Mouse (Mus musculus): Measurements from ENCODE around the gene Cog4.
"Not testable (repeated sequence)": the region's sequence is repeated elsewhere in the genome, so short reads cannot be mapped to it uniquely, and the experiment has no call there.

Cog4 gene

DNA sequence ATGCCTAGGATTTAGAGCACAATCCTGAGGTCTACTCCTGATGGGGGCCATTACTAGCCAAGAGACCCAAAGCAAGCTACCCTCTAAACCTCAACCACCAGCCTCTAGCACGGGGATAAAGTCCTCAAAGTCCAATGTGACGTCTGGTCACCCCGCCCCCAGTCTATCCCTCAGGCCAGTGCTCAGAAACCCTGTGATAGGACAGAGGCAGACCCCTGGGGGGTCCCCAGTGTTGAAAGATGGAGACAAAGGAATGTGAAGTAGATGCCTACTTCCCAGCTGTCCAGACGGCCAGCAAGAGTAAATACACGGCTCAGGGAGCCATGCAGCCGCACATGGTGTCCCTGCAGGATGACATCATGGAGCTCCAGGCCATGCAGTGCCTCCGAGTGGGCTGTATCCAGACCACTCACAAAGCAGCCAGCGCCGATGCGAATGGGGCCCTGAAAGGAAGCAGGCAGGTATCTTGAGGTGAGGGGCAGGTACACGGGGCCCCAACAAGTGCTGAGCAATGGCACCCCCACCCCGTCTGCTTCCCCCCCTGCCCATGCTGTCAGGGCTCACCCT, 43.6 kb downstream of the Cog4 start:
- DNase-seq (ENCODE audit: low spot score in 2 of 2) = no peak

DNA sequence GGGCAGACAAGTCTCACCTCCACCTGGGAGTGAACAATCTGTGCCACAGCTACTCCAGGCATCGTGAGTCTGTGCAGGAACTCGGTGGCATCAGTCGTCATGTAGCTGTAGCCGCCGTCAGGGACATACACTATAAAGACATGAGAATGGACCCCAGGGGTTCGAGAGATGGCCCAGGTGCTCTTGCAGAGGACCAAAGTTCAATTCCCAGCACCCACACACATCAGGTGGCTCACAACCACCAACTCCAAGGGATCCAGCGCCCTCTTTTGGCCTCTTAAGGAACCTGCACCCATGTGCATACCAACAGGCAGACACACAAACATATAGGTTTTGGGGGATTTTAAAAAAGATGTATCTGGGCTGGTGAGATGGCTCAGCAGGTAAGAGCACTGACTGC, 45.6 kb downstream of the Cog4 start:
- no peak for DNase-seq (ENCODE audit: low spot score in 2 of 2)

DNA sequence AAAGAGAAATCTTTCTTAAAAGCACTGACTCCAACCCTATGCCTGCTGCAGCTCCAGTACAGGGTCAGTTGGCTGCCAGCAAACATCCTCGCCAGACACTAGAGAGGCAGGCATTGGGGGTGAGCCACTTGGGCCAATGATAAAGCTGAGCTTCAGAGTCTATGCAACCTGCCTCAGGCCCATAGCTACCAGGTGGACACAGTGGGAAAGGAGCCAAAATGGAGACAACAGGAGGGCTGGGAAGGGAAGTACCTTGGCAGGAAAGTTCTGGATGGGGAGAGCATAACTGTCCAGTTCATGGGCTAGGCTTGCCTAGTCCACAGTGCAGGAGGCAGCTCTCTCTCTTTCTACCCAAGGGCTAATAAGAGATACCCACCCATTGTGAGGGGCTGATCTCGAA, 46.5 kb downstream of the Cog4 start:
- DNase-seq (ENCODE audit: low spot score in 2 of 2) = no peak

DNA sequence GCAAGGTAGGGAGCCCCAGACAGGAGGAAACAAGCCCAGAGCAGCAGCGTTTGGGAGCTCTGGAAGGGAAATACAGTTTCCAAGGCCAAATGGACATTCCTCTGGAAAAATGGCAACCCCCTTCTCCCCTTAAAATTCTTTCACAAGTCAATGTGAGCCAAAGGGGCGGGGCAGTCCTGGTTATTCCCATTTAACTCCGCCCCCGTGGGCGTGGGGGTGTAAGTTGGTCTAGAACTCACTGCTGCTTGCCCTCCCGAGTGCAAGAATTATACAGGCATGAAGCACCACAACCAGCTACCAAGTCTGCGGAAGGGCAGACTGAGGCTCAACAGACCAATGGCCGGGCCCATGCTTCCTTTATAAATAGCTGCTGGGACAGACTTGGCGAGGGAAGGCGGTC, 48.5 kb downstream of the Cog4 start:
- DNase-seq (ENCODE audit: low spot score in 2 of 2) = no peak

DNA sequence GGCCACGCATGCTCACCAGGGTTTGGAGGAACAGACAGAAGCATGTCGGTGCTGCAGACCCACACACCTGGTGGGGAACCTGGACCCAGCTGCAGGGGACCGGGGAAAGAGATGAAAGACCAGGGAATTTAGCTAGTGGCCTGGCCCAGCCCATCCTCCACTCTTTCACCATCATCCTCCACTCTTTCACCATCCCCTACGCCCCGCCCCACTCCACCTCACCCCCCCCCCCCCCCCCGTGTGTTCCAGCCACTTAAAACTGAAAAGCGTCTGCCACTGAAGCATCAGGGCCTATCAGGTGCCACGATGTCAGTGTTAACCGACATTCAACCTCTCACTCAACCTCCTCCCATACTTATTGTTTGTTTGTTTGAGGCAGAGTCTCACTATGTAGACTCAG, 48.9 kb downstream of the Cog4 start:
- no peak for DNase-seq (ENCODE audit: low spot score in 2 of 2)

DNA sequence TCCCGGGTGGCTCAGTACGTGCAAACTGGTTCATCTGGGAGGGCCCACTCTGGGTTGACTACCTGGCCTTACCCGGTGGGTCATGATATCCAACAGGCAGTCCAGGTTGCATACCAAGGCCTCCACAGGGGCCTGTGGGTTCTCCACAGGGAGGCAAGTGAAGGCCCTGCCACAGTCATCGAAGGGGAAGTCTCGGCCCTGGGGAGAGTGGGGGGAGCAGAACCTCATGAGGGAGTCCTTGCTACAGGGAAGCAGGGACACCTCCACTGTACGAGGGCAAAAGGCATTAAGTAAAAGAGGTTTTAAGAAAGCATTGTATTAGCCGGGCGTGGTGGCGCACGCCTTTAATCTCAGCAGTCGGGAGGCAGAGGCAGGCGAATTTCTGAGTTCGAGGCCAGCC, 49.4 kb downstream of the Cog4 start:
- DNase-seq (ENCODE audit: low spot score in 2 of 2) = no peak

DNA sequence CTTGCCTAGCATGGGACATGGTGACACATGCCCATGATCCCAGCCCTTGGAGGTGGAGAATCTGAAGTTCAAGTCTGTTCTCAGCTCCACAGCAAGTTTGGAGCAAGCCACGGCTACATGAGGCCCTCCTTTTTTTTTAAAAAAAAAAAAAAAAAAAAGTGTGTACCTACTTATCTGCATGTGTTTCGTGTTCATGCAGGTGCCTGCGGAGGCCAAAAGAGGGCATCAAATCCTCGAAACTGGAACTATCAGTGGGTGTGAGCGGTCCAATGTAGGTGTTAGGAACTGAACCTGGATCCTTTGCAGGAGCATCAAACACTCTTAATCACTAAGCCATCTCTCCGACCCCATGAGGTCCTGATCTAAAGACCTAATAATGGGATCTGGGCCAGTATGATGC, 51.1 kb downstream of the Cog4 start:
- no peak for DNase-seq (ENCODE audit: low spot score in 2 of 2)

DNA sequence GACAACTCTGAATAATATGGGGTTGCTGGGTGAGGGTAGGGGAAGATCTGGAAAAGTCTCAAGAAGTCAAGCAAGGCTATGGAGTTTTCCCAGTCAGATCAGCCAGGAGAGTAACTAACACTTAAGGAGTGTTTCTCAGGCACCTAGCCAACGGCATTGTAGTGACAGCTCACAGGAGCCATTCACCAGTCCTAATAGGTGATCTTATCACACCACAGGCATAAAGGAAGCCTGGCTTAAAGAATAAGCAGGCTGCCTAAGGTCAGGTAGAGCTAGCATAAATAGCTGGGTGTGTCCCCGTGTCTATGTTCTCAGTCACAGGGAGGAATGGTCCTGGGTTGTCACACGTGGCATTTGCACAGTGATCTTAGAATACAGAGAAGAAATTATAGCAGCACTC, 54.7 kb downstream of the Cog4 start:
- no peak for DNase-seq (ENCODE audit: low spot score in 2 of 2)

DNA sequence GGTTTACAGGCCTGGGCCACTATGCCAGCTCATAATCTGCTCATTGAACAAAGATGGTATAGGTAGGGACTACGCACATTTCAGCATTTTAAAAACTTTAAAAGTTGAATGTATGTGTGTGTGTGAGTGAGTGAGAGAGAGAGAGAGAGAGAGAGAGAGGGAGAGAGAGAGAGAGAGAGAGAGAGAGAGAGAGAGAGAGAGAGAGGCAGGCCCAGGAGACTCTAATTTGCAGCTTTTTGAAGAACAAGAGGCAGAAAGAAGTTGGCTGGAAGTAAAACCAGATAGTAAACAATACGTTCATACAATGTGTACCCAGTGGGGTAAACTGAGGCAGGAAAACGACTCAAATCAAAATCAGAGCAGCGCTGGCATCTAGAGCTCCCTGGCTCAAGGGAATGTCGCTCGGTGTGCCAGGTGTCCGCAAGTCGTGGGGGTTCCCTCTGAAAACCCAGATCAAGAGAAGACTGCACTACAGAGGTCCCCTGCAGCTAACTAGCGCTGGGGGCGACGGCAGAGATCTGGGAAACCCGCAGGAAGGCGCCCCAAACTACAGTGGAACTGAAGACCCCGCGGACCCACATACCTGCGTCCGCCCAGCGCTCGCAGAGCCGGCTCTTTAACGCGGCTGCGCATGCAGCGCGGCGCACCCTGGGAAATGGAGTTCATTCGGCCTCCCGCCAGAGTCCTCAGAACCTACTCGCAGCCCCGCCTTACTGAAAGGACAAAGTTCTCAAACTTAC, 55.6 kb downstream of the Cog4 start, which contains the start of gene Fuk:
TSS of gene Fuk (minus strand) at position 650 of the 740 bp plus-strand sequence.
- DNase-seq (ENCODE audit: low spot score in 2 of 2) = peak; percentile 47 to 67

DNA sequence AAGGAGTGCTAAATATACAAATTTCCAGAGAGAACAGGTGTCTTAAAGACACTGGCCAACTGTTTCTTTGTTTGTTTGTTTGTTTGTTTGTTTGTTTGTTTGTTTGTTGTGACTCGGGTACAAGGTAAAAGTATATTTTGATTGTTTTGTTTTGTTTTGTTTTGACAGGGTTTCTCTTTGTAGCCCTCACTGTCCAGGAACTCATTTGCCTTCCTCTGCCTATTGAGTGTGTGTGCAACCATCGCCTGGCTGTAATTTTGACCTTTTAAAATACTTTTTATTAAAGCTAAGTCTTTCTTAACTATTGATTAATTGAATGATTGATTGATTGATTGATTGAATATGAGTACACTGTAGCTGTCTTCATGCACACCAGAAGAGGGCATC, 56.2 kb downstream of the Cog4 start:
- no peak for DNase-seq (ENCODE audit: low spot score in 2 of 2)

DNA sequence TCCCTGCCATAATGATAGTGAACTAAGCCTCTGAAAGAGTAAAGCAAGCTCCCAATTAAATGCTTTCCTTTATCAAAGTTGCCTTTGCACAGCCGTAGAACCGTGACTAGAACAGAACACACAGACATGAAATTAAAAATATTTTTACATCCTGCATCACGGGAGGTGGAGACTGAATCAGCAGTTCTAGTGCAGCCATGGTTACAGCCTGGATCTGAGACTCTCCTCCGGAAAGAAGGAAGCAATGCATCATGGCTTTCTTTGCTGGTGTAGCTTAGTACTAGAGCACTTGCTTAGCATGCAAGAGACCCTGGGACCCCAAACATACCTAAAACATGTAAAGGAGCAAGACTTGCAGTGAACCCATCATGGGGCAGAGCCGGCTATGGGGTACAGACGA, 59.0 kb downstream of the Cog4 start:
- no peak for DNase-seq (ENCODE audit: low spot score in 2 of 2)

DNA sequence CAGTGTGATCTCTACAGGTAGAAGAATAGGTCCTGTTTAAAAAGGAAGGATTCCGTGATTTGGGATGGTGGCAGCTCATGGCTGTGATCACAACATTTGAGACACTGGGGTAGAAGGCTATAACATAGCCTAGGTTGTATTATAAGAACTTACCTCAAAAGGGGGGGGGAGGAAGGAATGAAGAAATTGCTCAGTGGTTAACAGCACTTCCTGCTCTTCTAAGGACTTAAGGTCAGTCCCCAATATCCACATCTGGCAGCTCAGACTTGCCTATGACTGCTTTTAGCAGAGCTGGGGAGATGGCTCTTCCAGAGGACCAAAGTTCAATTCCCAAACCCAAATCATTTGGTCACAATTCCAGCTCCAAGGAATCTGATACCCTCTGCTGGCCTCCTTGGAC, 60.3 kb downstream of the Cog4 start:
- DNase-seq (ENCODE audit: low spot score in 2 of 2) = no peak

DNA sequence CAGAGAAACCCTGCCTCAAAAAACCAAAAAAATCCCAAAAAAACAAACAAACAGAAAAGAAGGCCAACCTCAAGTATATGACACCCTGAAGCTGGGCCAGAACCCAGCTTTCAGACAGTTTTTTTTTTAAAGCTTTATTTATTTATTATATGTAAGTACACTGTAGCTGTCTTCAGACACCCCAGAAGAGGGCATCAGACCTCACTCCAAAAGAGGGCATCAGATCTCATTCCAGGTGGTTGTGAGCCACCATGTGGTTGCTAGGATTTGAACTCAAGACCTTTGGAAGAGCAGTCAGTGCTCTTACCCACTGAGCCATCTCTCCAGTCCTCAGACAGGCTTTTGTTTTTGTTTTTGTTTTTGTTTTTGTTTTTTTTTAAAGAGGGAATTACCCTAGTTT, 63.5 kb downstream of the Cog4 start:
- DNase-seq (ENCODE audit: low spot score in 2 of 2) = not testable (repeated sequence)

DNA sequence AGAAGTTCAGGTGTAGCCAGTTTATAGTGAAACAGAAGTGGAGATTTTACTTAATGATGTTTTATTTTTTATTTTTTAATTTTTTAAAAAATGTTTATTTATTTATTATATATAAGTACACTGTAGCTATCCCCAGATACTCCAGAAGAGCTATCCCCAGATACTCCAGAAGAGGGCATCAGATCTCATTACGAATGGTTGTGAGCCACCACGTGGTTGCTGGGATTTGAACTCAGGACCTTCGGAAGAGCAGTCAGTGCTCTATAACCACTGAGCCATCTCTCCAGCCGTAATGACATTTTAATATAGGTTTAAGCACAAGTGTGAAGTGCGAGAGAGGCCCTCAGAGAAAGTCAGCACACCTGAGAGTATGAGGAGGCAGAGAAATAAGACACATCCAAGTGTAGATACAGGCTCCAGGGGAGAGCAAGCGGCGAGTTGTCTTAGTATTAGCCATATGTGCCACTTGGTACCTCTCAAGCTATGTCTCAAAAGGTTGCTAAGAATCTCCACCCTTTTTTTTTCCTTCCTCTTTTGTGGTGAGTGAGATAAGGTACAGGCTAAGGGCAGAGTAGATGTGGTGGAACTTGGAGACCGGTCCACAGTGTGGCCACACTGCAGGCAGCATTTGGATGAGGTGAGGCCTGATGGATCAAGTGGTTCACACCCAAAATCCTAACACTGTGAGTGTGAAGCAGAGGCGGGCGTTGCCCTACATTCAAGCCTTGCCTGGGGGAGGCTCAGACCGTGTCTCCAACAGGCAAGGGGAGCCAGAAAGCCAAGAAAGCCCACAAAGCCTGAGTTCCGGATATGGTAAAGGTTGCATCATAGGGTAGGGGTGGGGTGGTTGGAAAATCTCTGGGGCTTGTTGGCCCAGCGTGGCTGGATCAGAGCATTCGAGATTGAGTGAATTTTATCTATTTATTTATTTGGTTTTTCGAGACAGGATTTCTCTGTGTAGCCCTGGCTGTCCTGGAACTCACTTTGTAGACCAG, 65.5 kb downstream of the Cog4 start:
- no peak for DNase-seq (ENCODE audit: low spot score in 2 of 2)

DNA sequence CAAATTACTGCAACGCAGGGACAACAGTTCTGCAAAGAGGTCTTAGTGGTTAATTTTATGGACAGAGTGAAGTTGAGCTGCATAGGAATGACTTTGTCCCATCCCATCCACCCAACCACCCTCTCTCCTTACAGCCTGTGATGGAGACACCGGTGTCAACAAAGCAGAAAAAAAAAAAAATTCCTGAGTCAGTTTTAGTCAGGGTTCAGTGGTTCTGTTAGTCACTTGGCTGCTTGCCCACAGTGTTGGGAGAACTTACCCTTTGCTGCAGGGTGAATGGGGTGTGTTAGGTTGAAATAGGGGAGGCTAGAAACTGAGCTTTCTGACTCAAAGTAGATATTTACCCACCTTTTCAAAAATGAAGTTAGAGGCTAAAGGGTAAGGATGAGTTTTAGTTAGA, 71.0 kb downstream of the Cog4 start:
- DNase-seq (ENCODE audit: low spot score in 2 of 2) = no peak

DNA sequence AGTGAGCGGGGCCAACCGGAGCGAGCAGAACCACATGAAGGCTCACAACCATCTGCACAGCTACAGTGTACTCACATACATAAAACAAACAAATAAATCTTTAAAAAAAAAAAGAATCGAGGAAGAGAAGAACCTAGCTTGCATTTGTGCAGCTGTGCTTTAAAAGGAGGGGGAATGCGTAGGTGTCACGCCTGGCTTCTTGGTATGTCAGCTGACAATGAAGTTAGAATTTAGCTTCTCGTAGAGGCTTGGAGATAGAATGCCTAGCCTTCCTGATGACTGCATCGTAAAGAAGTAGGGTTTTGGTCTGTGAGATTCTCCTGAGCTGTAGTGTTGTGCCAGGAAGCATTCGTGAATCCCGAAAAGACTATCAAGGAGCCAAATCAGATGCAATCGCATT, 71.6 kb downstream of the Cog4 start:
- no peak for DNase-seq (ENCODE audit: low spot score in 2 of 2)

DNA sequence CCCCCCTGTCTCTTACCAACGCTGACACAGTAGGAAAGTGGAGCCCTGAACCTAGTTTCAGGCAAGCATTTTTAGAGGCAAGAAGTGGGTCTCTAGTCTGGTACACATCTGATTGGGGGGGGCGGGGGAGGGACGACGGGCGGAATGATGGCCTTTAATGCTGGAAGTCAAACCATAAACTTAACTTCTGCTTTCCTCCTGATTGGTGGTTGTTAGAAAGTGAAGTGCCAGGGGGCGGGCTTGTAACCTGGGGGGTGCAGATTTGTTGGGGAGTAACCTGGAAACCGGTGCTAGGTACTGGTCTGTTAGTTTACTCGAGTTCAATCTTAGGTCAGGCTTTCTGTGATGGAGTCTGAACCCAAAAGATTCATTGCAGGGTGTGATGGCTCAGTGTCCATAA, 72.1 kb downstream of the Cog4 start:
- DNase-seq (ENCODE audit: low spot score in 2 of 2) = no peak

DNA sequence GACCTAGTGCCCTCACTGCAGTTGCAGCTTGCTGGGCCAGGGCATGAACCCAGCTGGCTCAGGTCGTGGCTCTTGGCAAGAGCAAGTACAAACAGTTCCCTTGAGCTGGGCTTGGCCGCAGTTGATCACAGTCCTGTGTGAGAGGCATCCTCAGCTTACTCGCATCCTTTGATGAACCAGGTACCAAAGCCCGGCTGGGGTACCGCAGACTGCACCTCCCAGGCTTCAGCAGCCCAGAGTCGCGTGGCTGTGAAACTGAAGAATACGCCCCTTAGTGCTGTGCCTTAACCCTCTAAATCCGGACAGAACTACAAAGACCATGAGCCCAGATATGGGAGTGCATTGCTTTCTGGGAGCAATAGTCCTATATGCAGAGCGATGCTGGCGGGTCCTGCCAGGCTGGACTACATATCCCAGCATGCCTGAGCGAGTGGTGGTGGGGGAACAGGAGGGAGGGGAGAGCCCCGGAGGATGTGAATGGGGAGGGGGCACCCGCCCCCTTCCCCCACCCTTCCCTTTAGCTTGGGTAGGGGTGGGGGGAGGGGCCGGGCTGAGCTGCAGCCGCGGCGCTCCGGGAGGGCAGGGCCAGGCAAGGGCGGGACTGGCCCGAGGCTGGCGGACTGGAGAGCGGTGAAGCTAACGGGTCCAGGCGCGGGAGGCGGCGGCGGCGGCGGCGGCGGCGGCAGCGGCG, 73.1 kb downstream of the Cog4 start, which contains the start of gene St3gal2:
TSS of gene St3gal2 (plus strand) at position 582 of the 691 bp plus-strand sequence.
- peak; percentile 84 to 89 for DNase-seq (ENCODE audit: low spot score in 2 of 2)

DNA sequence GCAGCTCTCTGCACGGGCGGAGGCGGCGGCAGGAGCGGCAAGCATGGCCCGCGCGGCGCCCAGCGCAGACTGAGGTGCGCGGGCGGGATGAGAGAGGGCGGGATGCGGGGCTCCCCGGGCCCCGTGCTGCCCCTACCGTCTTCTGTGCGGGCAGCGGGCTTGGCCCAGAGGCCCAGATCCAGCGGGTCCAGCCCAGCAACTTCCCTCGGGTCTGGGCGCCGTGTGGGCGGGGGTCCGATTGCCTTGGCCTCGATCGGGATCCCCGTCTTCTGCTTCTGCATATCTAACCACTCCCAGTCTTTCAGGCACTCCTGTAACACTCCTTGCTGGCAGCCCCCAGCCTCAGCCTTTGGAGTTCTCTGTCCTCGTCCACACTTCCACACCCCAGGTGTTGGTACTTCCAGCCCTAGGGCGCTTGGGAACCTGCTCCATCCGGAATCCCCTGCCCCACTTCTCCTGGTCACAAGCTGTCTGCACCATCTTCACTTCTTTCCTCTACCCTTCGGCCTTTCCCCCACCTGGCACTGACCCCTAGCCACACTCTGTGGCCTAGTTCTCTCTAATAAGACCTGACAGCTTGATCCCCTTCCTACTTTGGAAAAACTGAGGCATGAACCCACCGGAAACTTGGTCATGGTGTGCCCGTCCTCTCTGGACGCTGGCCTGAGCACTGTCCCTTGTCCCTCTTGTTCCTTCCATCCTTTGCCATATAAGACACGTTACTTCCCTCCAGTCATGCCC, 73.8 kb downstream of the Cog4 start:
- DNase-seq (ENCODE audit: low spot score in 2 of 2) = peak; percentile 35 to 46

DNA sequence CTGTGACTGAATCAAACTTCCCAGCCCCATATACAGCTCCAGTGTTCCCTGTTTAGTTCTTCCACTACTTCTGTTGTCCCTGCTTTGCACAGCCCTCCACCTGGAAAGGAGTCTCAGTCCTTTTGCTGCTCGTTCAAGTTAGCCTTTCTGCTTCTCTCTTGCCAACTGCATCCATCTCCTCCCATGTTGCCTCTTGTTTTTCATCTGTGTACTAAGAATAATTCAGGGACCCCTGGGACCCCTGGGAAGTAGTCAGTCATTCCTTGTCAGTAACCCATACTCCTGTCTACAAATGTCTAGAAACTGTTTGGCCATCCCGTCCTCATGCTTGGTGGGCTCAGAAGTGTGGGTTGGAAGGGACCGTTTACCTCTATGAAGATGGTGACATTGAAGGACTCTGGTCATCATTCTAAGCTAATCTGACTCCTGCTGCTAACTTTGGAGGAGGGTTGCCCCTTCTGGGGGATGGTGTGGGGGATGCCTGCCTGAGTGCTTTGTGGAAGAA, 74.4 kb downstream of the Cog4 start:
- no peak for DNase-seq (ENCODE audit: low spot score in 2 of 2)

Measured in frontal cortex, postnatal 14 days (tissue).